Mouse (Mus musculus): ENCODE data around the gene Tpgs1.
A peak's percentile ranks its signal among the peaks of the same experiment; 100 is the strongest.

GRCm38 (mm10) chr10:79664131-79664665 lies 5.0 kb upstream of the Tpgs1 start, which contains the start of gene Madcam1:
- TF ChIP-seq CTCF (IDR thresholded peaks at IDR 0.05 in 2 of 3, conservative IDR thresholded peaks at IDR 0.05 in 1 of 3; ENCODE audit: control insufficient read depth in 1 of 3, insufficient read depth in 1 of 3, low read depth in 2 of 3, low read length in 3 of 3, poor library complexity in 1 of 3, severe bottlenecking in 1 of 3), result peak; percentile 79 to 96 (median 95)
- peak; percentile 10 for TF ChIP-seq RAD21 (IDR thresholded peaks at IDR 0.05; ENCODE audit: low read depth, low read length)
- no peak for TF ChIP-seq POLR2A (IDR thresholded peaks at IDR 0.05; ENCODE audit: control insufficient read depth in 1 of 2, insufficient read depth in 1 of 2, low read depth in 1 of 2, low read length in 2 of 2, poor library complexity in 1 of 2)
- no peak for TF ChIP-seq ZKSCAN1 (IDR thresholded peaks at IDR 0.05; ENCODE audit: low read depth, low read length)
- no peak for TF ChIP-seq GATA1 (IDR thresholded peaks at IDR 0.05; ENCODE audit: low read depth, low read length)
- no peak for TF ChIP-seq MAX (IDR thresholded peaks at IDR 0.05; ENCODE audit: low read length)
- TF ChIP-seq EP300 (IDR thresholded peaks at IDR 0.05; ENCODE audit: low read depth in 1 of 2, low read length in 2 of 2), result no peak
